Mouse (Mus musculus): ENCODE measurements around the gene Slc25a30.

Slc25a30 gene

GRCm38 (mm10) chr14:75749123-75749522 is 37.7 kb downstream of the Slc25a30 start:
- in situ Hi-C loops (cut with MboI, MseI), result no loop called here

GRCm38 (mm10) chr14:75747960-75748359 is 38.9 kb downstream of the Slc25a30 start:
- in situ Hi-C loops (cut with MboI, MseI), result no loop called here

DNA sequence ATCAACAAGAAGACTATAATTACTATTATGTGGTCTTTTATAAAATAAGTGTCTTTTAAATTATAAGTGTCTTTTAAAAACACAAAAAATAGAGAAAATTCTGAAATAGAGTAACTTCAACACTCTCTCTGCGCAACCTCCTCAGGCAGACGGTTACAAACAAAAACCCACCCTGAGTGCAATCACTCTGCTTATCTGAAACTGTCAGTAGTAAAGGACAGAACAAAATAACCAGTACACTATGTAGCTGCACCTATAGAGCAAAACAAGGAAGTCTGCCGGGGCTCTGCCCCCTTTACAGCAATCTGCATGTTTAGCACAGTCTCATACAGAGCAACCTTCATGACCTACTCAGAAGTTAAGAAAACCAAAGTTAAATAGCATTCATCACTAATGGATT is 44.9 kb downstream of the Slc25a30 start:
- in situ Hi-C loops (cut with MboI, MseI), result no loop called here

GRCm38 (mm10) chr14:75735597-75735996 is 51.2 kb downstream of the Slc25a30 start:
- in situ Hi-C loops (cut with MboI, MseI), result no loop called here

DNA sequence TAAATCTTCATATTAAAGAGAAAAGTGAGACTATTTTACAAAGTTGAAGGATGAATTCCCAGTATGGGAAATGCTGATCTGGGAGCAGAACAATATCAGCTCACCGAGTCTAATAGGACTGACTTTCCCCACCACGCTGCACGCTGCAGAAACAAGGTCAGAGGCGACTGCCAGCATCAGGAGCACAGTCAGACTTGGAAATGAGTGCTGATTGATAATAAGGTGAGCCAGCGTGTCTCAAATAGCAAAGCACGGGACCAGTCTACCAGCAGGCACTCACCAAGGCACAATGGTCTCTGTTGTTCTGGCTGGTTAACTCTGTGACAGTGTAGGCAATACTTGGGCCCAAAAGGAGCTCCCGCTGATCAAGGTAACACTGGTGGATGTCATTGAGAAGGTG is 54.2 kb downstream of the Slc25a30 start:
- in situ Hi-C loops (cut with MboI, MseI), result loop anchor here (5.0 kb wide), 1 partner anchor 510 kb away; no protein-coding TSS in a partner anchor

- in situ Hi-C loops (cut with MboI, MseI), result loop anchor here (5.0 kb wide), 1 partner anchor 509 kb away; no protein-coding TSS in a partner anchor
Measured at GRCm38 (mm10) chr14:75731361-75731760, 55.5 kb downstream of the Slc25a30 start.

DNA sequence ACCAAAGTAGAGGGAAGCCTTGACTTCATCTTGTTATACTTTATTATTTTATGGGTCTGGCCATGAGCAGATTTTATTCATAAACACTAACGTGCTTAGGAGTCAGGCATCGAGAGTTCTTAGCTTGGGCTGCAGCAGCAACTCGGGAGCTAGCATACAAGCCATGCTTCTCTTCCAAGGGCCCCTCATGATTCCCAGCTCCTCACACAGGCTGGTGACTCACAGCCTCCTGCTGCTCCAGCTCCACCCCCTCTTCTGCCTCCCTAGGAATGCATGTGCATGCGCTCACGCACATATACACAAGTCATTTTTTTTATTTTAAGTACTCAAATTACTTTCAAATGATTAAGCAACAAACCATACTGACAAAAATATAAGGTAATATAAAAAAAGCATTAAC is 58.7 kb downstream of the Slc25a30 start:
- in situ Hi-C loops (cut with MboI, MseI), result no loop called here

- in situ Hi-C loops (cut with MboI, MseI), result no loop called here
Measured at GRCm38 (mm10) chr14:75727046-75727445, 59.8 kb downstream of the Slc25a30 start.

DNA sequence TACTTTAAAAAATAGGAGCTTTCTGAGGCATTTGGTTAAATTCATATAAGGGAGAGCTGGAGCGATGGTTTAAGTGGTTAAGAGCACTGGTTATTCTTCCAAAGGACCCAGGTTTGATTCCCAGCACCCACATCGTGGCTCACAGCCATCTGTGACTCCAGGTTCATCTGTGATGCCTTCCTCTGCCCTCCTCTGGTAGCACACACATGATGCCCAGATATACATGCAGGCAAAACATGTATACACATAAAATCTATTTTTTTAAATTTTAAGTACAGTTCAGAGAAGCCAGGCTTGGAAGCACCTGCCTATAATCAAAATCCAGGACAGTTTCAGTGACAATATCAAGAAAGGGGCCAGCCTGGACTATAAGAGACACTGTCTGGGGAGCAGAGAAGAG is 64.0 kb downstream of the Slc25a30 start:
- in situ Hi-C loops (cut with MboI, MseI), result no loop called here

DNA sequence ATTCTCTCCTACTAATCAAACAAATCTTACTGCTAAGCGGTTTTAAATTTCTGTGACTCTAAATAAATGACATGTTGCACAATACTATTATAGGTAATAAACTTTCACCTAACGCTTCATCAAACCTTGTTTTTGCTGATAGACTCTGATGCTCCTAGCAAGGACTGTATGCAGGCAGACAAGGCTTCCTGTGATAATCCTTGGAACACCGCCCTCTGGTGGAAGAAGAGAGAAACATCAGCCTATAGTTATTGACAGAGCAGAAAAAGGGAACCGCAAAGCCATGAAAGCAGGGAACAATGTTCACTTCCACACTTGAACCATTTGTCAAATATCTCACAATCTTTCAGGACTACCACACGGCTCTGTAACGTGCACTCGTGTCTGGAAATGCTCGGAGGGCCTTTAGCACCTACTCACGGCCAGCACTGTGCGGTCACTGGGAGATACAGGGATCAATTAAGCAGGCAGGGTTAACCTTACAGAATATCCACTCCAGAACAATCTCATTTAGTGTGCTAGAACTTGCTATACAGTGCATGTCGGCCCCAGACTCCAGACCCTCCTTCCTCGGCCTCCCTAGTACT is 64.8 kb downstream of the Slc25a30 start:
- in situ Hi-C loops (cut with MboI, MseI), result no loop called here

GRCm38 (mm10) chr14:75720121-75720520 is 66.7 kb downstream of the Slc25a30 start:
- in situ Hi-C loops (cut with MboI, MseI), result no loop called here

- in situ Hi-C loops (cut with MboI, MseI), result no loop called here
Measured at GRCm38 (mm10) chr14:75716410-75716809, 70.4 kb downstream of the Slc25a30 start.

GRCm38 (mm10) chr14:75713661-75714060 is 73.2 kb downstream of the Slc25a30 start:
- in situ Hi-C loops (cut with MboI, MseI), result no loop called here

GRCm38 (mm10) chr14:75712687-75713086 is 74.2 kb downstream of the Slc25a30 start:
- in situ Hi-C loops (cut with MboI, MseI), result no loop called here

DNA sequence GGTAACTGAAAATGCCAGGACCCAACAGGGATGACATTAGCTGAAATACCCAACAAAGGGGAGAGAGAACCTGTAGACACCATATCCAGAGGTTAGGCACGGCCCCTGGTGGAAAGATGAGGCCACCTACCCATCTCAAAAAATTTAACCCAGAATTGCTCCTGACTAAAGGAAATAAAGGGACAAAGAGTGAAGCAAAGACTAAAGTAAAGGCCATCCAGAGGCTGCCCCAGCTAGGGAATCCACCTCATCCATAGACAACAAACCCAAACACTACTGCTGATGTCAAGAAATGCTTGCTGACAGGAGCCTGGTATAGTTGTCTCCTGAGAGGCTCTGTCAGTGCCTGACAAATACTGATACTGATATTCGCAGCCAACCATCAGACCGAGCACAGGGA is 75.1 kb downstream of the Slc25a30 start:
- in situ Hi-C loops (cut with MboI, MseI), result no loop called here

Measured in regulatory T cell (primary cell).